Mouse (Mus musculus): Measurements from ENCODE around the gene Borcs6. TPM values are rescaled to one million over a fixed set of nuclear protein-coding genes. Genes with fewer than 3 reads are reported as not detected.

Gene Borcs6
- total RNA-seq, 2 experiments from 2014 or later: 17.4 to 18.8 TPM

DNA sequence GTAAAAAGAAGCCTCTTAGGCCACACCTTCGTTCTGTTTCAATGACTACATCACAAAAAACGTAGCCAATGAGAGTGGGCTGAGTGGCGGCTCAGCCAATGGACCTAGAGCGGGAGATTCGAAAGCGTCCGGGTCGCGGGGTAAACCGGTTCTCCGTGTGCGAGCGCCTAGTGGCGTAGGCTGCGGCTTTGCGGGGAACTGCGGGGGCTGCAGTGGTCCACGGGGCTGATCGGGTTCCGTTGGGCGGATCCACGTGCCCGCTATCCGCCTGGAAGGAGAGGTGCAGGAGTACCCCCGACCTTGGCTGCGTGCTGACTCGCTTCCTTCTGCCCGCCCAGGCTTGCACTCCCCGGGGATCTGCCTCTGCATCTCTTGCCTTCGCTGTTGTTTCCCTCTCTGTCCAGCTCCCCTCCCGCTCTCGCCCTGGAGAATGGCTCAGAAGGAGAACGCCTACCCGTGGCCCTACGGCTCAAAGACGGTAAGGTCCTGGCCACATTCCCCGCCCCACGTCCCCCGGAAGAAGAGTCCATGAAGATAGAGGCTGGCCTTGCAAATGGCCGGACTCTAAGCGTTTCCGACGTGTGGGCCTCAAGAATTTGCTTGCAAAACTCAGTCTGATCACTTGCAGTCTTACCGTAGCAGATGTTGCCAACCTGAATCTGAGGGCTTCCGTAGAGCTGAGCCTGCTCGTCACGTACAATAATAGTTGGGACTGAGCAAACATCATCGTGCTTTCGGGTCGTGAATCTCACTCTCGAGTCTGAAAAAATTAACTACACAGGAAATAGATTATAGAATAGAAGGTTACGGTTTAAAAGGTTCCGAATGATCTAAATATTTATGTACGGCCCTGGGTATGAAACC, 13.8 kb upstream of the Borcs6 start, which contains the start of gene Aurkb:
TSS of gene Aurkb (plus strand) at position 117 of the 864 bp plus-strand sequence.
- DNase-seq: peak; percentile 55 to 80
- intact Hi-C loops (cut with DNase I): loop anchor here (10.0 kb wide), 1 partner anchor 189 kb away; the partner anchor contains the start of gene Gucy2e

- intact Hi-C loops (cut with DNase I): loop anchor here (10.0 kb wide), 1 partner anchor 188 kb away; the partner anchor contains the start of gene Gucy2e
Observed at GRCm38 (mm10) chr11:69046395-69046774, 13.1 kb upstream of the Borcs6 start.

GRCm38 (mm10) chr11:69047592-69047991, 11.9 kb upstream of the Borcs6 start:
- intact Hi-C loops (cut with DNase I): loop anchor here (10.0 kb wide), 1 partner anchor 187 kb away; the partner anchor contains the start of gene Gucy2e
- DNase-seq: no peak

More at GRCm38 (mm10) chr11:69046395-69046774, 13.1 kb upstream of the Borcs6 start:
- DNase-seq: no peak

- DNase-seq: no peak
- intact Hi-C loops (cut with DNase I): loop anchor here (10.0 kb wide), 1 partner anchor 187 kb away; the partner anchor contains the start of gene Gucy2e
Observed at GRCm38 (mm10) chr11:69048151-69048550, 11.4 kb upstream of the Borcs6 start.

- intact Hi-C loops (cut with DNase I): no loop called here
- no peak for DNase-seq
Observed at GRCm38 (mm10) chr11:69050748-69051147, 8.8 kb upstream of the Borcs6 start.

GRCm38 (mm10) chr11:69051771-69052170, 7.7 kb upstream of the Borcs6 start:
- intact Hi-C loops (cut with DNase I): no loop called here
- no peak for DNase-seq

GRCm38 (mm10) chr11:69052824-69053421, 6.6 kb upstream of the Borcs6 start:
- DNase-seq: no peak
- intact Hi-C loops (cut with DNase I): no loop called here

- no peak for DNase-seq
- intact Hi-C loops (cut with DNase I): no loop called here
Observed at GRCm38 (mm10) chr11:69053848-69054247, 5.7 kb upstream of the Borcs6 start.

GRCm38 (mm10) chr11:69058265-69058664, 1.3 kb upstream of the Borcs6 start:
- DNase-seq: no peak
- intact Hi-C loops (cut with DNase I): no loop called here

DNA sequence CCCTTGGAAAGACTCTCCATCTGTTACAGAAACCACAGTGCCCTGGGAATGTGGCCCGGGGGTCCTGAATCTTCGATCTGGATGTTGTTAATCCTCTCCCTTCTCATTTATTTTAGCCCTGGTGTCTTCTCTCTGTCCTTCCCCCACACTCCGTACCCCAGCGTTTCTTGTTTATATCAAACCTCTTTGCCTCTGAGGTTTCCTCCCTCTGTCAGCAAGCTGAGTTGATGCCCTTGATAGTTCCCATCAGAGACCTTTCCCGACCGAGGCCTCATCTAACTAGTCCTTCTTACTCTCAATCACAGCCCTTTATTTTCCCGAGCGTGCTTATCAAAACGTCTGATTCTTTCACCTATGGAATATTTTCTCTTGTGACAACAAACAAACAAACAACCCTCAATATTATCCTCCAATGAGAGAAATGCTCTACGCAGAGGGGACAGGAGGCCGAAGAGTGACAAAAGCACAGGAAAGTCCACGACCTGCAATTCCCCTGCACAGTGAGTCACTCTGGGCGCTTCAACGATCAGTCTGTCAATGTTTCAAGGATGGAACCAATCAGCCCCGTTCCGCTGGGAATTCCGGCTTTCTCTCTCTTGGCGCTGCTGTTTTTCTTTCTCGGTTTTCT, 674 bp upstream of the Borcs6 start:
- intact Hi-C loops (cut with DNase I): no loop called here
- DNase-seq: no peak

- intact Hi-C loops (cut with DNase I): no loop called here
- peak in 1 of 2 experiments; percentile 42 for DNase-seq
Observed at GRCm38 (mm10) chr11:69059975-69060411, 476 bp downstream of the Borcs6 start.

DNA sequence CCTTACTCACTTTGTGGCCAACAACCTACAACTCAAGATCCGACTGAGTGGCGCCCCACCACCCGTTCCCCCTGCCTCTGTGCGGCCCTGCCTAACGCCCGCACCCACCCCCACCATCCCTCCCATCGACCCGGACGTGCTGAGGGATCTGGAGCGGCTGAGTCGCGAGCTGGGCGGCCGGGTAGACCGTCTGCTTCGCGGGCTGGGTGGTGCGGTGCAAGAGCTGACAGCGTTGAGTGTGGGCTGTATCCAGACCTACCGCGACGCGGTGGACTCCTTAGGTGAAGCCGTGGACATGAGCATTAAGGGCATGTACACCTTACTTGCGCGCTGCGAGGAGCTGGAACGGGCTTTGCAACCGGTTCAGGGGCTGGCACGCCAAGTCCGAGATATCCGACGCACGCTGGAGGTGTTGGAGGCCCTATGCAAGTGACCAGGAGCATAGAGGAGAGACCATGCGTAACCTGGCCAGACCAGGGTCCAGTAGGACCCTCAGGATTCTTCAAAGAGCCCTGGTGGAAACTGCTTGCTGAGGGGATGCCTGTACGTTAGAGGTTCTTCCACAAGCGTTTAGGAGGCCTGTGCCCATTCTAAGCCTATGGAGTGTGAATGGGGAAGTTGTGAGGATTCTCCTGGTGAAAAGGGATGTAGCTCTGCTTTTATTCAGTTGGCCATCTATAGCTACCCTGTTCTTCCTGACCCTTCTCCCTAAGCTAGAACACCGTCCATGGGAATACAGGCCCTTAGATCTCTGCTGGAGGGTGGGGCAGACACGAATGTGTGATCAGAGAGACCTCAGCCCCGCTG, 1.1 kb downstream of the Borcs6 start:
- peak in 1 of 2 experiments; percentile 35 for DNase-seq
- intact Hi-C loops (cut with DNase I): no loop called here

GRCm38 (mm10) chr11:69061255-69061912, 1.9 kb downstream of the Borcs6 start:
- intact Hi-C loops (cut with DNase I): no loop called here
- no peak for DNase-seq

- DNase-seq: peak; percentile 60 to 70
- intact Hi-C loops (cut with DNase I): loop anchor here (1.0 kb wide), 1 partner anchor 21 kb away; no protein-coding TSS in a partner anchor
Observed at GRCm38 (mm10) chr11:69062194-69062760, 2.8 kb downstream of the Borcs6 start.

GRCm38 (mm10) chr11:69062761-69063224, 3.3 kb downstream of the Borcs6 start:
- intact Hi-C loops (cut with DNase I): loop anchor here (1.0 kb wide), 2 partner anchors 21 to 61 kb away; no protein-coding TSS in a partner anchor
- peak; percentile 91 to 99 for DNase-seq

- intact Hi-C loops (cut with DNase I): loop anchor here (1.0 kb wide), 1 partner anchor 60 kb away; no protein-coding TSS in a partner anchor
- DNase-seq: peak; percentile 72 to 81
Observed at GRCm38 (mm10) chr11:69063413-69064201, 4.1 kb downstream of the Borcs6 start.

GRCm38 (mm10) chr11:69064259-69065133, 5.0 kb downstream of the Borcs6 start:
- intact Hi-C loops (cut with DNase I): no loop called here
- DNase-seq: no peak
